Mouse (Mus musculus) liver, embryonic 13.5 days (tissue): ENCODE data around the gene Olfr1152. TPM values are rescaled to one million over a fixed set of nuclear protein-coding genes. Genes with fewer than 3 reads are reported as not detected.

Experiments
- ATAC-seq: fragments of 200-750 bp; cut with Nextera tagmentation; 2 replicates; pipeline ENCODE4 v1.8.0; 2017; ENCODE audit warnings: low read depth, mild to moderate bottlenecking, moderate number of reproducible peaks, moderate library complexity
- DNase-seq: peaks from one replicate; pipeline ENCODE4 v3.0.0; 2022
- H3K27ac ChIP-seq: fragments of 300-500 bp; sonication (generic); 2 replicates; pipeline ENCODE4 v1.5.1; 2015; ENCODE audit warnings: moderate library complexity, mild to moderate bottlenecking, inconsistent platforms
- H3K27me3 ChIP-seq: fragments of 300-500 bp; sonication (generic); 2 replicates; pipeline ENCODE4 v1.6.1; 2015; ENCODE audit warnings: mild to moderate bottlenecking, inconsistent platforms
- H3K36me3 ChIP-seq: fragments of 300-500 bp; sonication (generic); 2 replicates; pipeline ENCODE4 v1.6.1; 2015; ENCODE audit warnings: mild to moderate bottlenecking, inconsistent platforms
- H3K4me1 ChIP-seq: fragments of 300-500 bp; sonication (generic); replicated peaks from 2 replicates; pipeline ENCODE4 v1.6.1; 2015; ENCODE audit warnings: inconsistent platforms
- H3K4me2 ChIP-seq: fragments of 300-500 bp; sonication (generic); 2 replicates; pipeline ENCODE4 v1.6.1; 2015; ENCODE audit warnings: inconsistent platforms, mild to moderate bottlenecking, moderate library complexity
- H3K4me3 ChIP-seq: fragments of 300-500 bp; sonication (generic); replicated peaks from 2 replicates; pipeline ENCODE4 v1.5.1; 2015; ENCODE audit warnings: mild to moderate bottlenecking, inconsistent platforms
- H3K9ac ChIP-seq: fragments of 300-500 bp; sonication (generic); 2 replicates; pipeline ENCODE4 v1.6.1; 2015; ENCODE audit warnings: mild to moderate bottlenecking, inconsistent platforms
- H3K9me3 ChIP-seq: fragments of 300-500 bp; sonication (generic); replicated peaks from 2 replicates; pipeline ENCODE4 v1.6.1; 2016; ENCODE audit warnings: inconsistent platforms
- WGBS: fragments of 180-500 bp; shearing (Covaris S2); methylation state at CpG from one replicate; pipeline ENCODE4 v1.1.7; 2015; ENCODE audit not compliant: insufficient replicate concordance; 5-methylcytosine and 5-hydroxymethylcytosine counted together
- polyA plus RNA-seq: library from polyadenylated mRNA; unstranded; fragments of >200 nt; fragmentation: Nextera tagmentation; extraction: Ambion mirVana; gene quantifications from 2 replicates; pipeline ENCODE4 v1.2.1, GENCODE M21; 2015

Olfr1152 gene
- polyA plus RNA-seq, result not detected in 2 replicates

GRCm38 (mm10) chr2:87866192-87866591 is at the start of gene Olfr1152:
Gene Olfr1152 (plus strand): TSS chr2:87866492.
- Histone ChIP-seq H3K9me3 (no peaks in the 10 kb centered on the region), H3K4me1 (no peaks in the 10 kb centered on the region), H3K27me3 (no peaks in the 10 kb centered on the region), H3K4me3 (no peak within 1 kb of the TSS), H3K4me2 (no peak within 1 kb of the TSS), H3K36me3 (no peaks in the 10 kb centered on the region), H3K9ac (no peak within 1 kb of the TSS), H3K27ac (no peak within 1 kb of the TSS)
- ATAC-seq, result no peak
- no peak for DNase-seq

GRCm38 (mm10) chr2:87830233-87830632 is 36.1 kb upstream of the Olfr1152 start, which contains the start of gene Olfr1148:
Gene Olfr1148 (plus strand): TSS chr2:87830533.
- no peaks in the 10 kb centered on the region for H3K27me3 ChIP-seq
- ATAC-seq (no peak), DNase-seq (no peak)
- no peaks in the 10 kb centered on the region for H3K9me3 ChIP-seq
- WGBS, result 55% methylated on average over 1 of the region's 1 CpGs
- H3K36me3 ChIP-seq, result no peaks in the 10 kb centered on the region
- no peak within 1 kb of the TSS for H3K27ac ChIP-seq
- H3K4me1 ChIP-seq, result no peaks in the 10 kb centered on the region
- no peak within 1 kb of the TSS for H3K4me3 ChIP-seq
- H3K9ac ChIP-seq, result no peak within 1 kb of the TSS
- no peak within 1 kb of the TSS for H3K4me2 ChIP-seq

DNA sequence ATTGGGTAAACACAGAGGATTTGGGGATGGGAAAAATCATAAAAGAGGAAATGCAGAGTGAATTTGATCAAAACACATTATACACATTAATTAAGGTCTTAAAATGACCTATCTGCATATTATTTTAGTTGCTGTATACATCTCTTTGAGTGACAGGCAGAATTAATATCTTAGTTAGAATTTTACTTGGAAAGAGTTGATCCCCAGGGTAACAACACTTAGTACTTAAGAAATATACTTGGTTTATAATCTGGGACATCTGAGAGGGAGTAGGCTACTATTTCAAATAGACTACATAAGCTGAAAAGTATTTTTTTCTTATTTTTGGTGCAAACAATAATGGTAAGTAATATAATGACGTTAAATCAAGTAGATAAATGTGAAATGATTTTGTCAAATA is 22.6 kb upstream of the Olfr1152 start, which contains the start of gene Olfr1150-ps1:
Olfr1150-ps1 (plus strand) TSS at position 301 of the 400 bp plus-strand sequence.
- Histone ChIP-seq H3K4me3 (no peak within 1 kb of the TSS), H3K9me3 (no peaks in the 10 kb centered on the region), H3K4me2 (no peak within 1 kb of the TSS), H3K27ac (no peak within 1 kb of the TSS), H3K4me1 (no peaks in the 10 kb centered on the region), H3K27me3 (no peaks in the 10 kb centered on the region), H3K36me3 (no peaks in the 10 kb centered on the region), H3K9ac (no peak within 1 kb of the TSS)
- ATAC-seq (no peak), DNase-seq (no peak)
- 67% methylated on average over 1 of the region's 1 CpGs for WGBS

GRCm38 (mm10) chr2:87855562-87855961 is 10.7 kb upstream of the Olfr1152 start, which contains the start of gene Olfr1151:
Gene Olfr1151 (plus strand): TSS chr2:87855862.
- no peaks in the 10 kb centered on the region for H3K9me3 ChIP-seq
- H3K27me3 ChIP-seq, result no peaks in the 10 kb centered on the region
- no peak within 1 kb of the TSS for H3K4me2 ChIP-seq
- H3K4me1 ChIP-seq, result no peaks in the 10 kb centered on the region
- DNase-seq, result no peak
- H3K27ac ChIP-seq, result no peak within 1 kb of the TSS
- no peak for ATAC-seq
- WGBS, result 74% methylated on average over 1 of the region's 1 CpGs
- no peaks in the 10 kb centered on the region for H3K36me3 ChIP-seq
- H3K4me3 ChIP-seq, result no peak within 1 kb of the TSS
- H3K9ac ChIP-seq, result no peak within 1 kb of the TSS

DNA sequence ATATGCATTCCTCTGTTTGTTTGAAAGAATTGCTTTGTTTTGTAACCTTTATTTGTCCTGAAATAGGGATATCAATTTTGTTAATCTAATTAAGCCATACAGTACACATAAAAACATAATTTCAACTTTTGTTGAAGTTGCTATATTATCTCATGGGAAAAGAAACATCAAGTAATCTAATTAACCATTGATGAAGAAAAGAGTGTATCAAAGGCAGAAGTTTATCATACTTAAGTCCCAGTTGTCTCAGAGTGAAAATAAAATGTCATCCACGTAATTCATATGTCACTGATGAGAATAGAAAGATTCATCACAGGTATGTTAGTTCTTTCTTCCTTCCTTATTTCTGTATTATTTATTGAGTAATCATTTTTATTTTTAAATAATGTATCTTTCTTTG is 28.4 kb downstream of the Olfr1152 start, which contains the start of gene Olfr1153:
Olfr1153 (plus strand) TSS at position 301 of the 400 bp plus-strand sequence.
- Histone ChIP-seq H3K4me2 (no peak within 1 kb of the TSS), H3K36me3 (no peaks in the 10 kb centered on the region), H3K4me3 (no peak within 1 kb of the TSS), H3K9ac (no peak within 1 kb of the TSS), H3K9me3 (no peaks in the 10 kb centered on the region), H3K27me3 (no peaks in the 10 kb centered on the region), H3K4me1 (no peaks in the 10 kb centered on the region), H3K27ac (no peak within 1 kb of the TSS)
- DNase-seq (no peak), ATAC-seq (no peak)
- 37% methylated on average over 1 of the region's 1 CpGs for WGBS

DNA sequence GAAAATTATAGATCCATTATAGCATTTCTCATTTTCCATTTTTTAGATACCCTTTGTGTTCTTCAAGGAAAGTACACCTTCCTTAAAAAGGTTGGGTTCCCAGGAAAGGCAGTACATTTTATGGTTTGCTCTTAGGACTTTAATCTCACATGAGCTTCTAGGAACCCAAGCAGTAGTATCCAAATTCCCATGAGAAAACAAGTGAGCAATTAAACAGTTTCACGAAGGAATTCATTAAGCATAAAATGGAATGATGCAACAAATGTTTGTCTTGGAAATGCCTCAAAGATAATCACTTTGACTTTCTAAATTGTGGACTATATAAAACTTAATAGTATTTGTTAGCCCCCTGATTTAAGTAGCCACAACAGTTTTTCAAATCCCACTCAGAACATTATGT is 38.8 kb downstream of the Olfr1152 start, which contains the start of gene Olfr1154:
Olfr1154 (minus strand) TSS at position 101 of the 400 bp plus-strand sequence.
- Histone ChIP-seq H3K36me3 (no peaks in the 10 kb centered on the region), H3K27me3 (no peaks in the 10 kb centered on the region), H3K9ac (no peak within 1 kb of the TSS), H3K4me3 (no peak within 1 kb of the TSS), H3K27ac (no peak within 1 kb of the TSS), H3K9me3 (0 out of 2 replicates have a peak, but pooled peaks cover 2% of the 10 kb centered on the region), H3K4me1 (no peaks in the 10 kb centered on the region), H3K4me2 (no peak within 1 kb of the TSS)
- 72% methylated on average over 1 of the region's 1 CpGs for WGBS
- ATAC-seq (no peak), DNase-seq (no peak)

Other genes starting within 250 kb of the Olfr1152 start
- not detected in 2 replicates for gene Olfr1131, start 239.4 kb upstream of the Olfr1152 start, polyA plus RNA-seq
- not detected in 2 replicates for gene Olfr1132, start 229.0 kb upstream of the Olfr1152 start, polyA plus RNA-seq
- not detected in 2 replicates for gene Olfr1133, start 219.1 kb upstream of the Olfr1152 start, polyA plus RNA-seq
- not detected in 2 replicates for gene Olfr1134, start 208.0 kb upstream of the Olfr1152 start, polyA plus RNA-seq
- gene Olfr1135, start 192.8 kb upstream of the Olfr1152 start, polyA plus RNA-seq, result not detected in 2 replicates
- not detected in 2 replicates for gene Olfr1136, start 172.5 kb upstream of the Olfr1152 start, polyA plus RNA-seq
- gene Olfr1137, start 153.3 kb upstream of the Olfr1152 start, polyA plus RNA-seq, result not detected in 2 replicates
- gene Olfr1138, start 126.5 kb upstream of the Olfr1152 start, polyA plus RNA-seq, result not detected in 2 replicates
- not detected in 2 replicates for gene Olfr1140, start 122.7 kb upstream of the Olfr1152 start, polyA plus RNA-seq
- gene Olfr1141, start 112.5 kb upstream of the Olfr1152 start, polyA plus RNA-seq, result not detected in 2 replicates
- not detected in 2 replicates for gene Olfr152, start 87.0 kb upstream of the Olfr1152 start, polyA plus RNA-seq
- not detected in 2 replicates for gene Olfr1143, start 65.9 kb upstream of the Olfr1152 start, polyA plus RNA-seq
- not detected in 2 replicates for gene Olfr1145, start 56.7 kb upstream of the Olfr1152 start, polyA plus RNA-seq
- not detected in 2 replicates for gene Olfr1148, start 36.0 kb upstream of the Olfr1152 start, polyA plus RNA-seq
- gene Olfr1150-ps1, start 22.5 kb upstream of the Olfr1152 start, polyA plus RNA-seq, result not detected in 2 replicates
- not detected in 2 replicates for gene Olfr1151, start 10.6 kb upstream of the Olfr1152 start, polyA plus RNA-seq
- gene Olfr1153, start 28.5 kb downstream of the Olfr1152 start, polyA plus RNA-seq, result not detected in 2 replicates
- not detected in 2 replicates for gene Olfr1154, start 38.7 kb downstream of the Olfr1152 start, polyA plus RNA-seq
- gene Olfr1155, start 78.6 kb downstream of the Olfr1152 start, polyA plus RNA-seq, result not detected in 2 replicates
- gene Olfr1156, start 86.6 kb downstream of the Olfr1152 start, polyA plus RNA-seq, result not detected in 2 replicates
- not detected in 2 replicates for gene Olfr1157, start 101.8 kb downstream of the Olfr1152 start, polyA plus RNA-seq
- not detected in 2 replicates for gene Olfr74, start 108.2 kb downstream of the Olfr1152 start, polyA plus RNA-seq
- gene Olfr1158, start 123.6 kb downstream of the Olfr1152 start, polyA plus RNA-seq, result not detected in 2 replicates
- gene Olfr1160, start 141.8 kb downstream of the Olfr1152 start, polyA plus RNA-seq, result not detected in 2 replicates
- not detected in 2 replicates for gene Olfr1161, start 156.3 kb downstream of the Olfr1152 start, polyA plus RNA-seq
- not detected in 2 replicates for gene Olfr73, start 171.2 kb downstream of the Olfr1152 start, polyA plus RNA-seq
- not detected in 2 replicates for gene Olfr1162, start 184.6 kb downstream of the Olfr1152 start, polyA plus RNA-seq
- not detected in 2 replicates for gene Olfr1163, start 205.3 kb downstream of the Olfr1152 start, polyA plus RNA-seq
- not detected in 2 replicates for gene Olfr1164, start 227.5 kb downstream of the Olfr1152 start, polyA plus RNA-seq